Mouse (Mus musculus): ENCODE measurements around the gene BC024978. TPM values are rescaled to one million over a fixed set of nuclear protein-coding genes. Genes with fewer than 3 reads are reported as not detected.

Gene BC024978
- total and polyA plus RNA-seq, 3 experiments: 2.7 to 14.5 (median 4.8) TPM

GRCm38 (mm10) chr7:27174496-27174895, 21.1 kb upstream of the BC024978 start:
- no peak for ATAC-seq (ENCODE audit: extremely low read depth, insufficient number of reproducible peaks, low FRiP score, poor library complexity, severe bottlenecking)
- H3K4me1 ChIP-seq (ENCODE audit: insufficient read depth, low read depth, low read length): peaks cover 36% of the 10 kb centered on the region

GRCm38 (mm10) chr7:27174896-27175295, 20.7 kb upstream of the BC024978 start:
- no peak for DNase-seq (ENCODE audit: low spot score)
- Histone ChIP-seq H3K27me3 (ENCODE audit: insufficient read depth, low read length) (no peaks in the 10 kb centered on the region), H3K9me3 (replicated peaks) (no peaks in the 10 kb centered on the region), H3K36me3 (replicated peaks) (peaks cover 59% of the 10 kb centered on the region), H3K4me1 (ENCODE audit: insufficient read depth, low read depth, low read length) (peaks cover 39% of the 10 kb centered on the region), H3K4me3 (ENCODE audit: low read depth, low read length) (no peak overlapping the region)
- no peak for TF ChIP-seq TAL1 (conservative IDR thresholded peaks at IDR 0.05; ENCODE audit: low read depth, low read length)
- TF ChIP-seq POLR2AphosphoS5 (IDR thresholded peaks at IDR 0.05; ENCODE audit: insufficient replicate concordance, low read depth, low read length): no peak
- no peak for TF ChIP-seq GATA2 (IDR thresholded peaks at IDR 0.05; ENCODE audit: borderline replicate concordance, low read depth, low read length)
- no peak for TF ChIP-seq CTCF (IDR thresholded peaks at IDR 0.05; ENCODE audit: low read depth, low read length)
- no peak for ATAC-seq (ENCODE audit: extremely low read depth, insufficient number of reproducible peaks, low FRiP score, poor library complexity, severe bottlenecking)

More at GRCm38 (mm10) chr7:27174496-27174895, 21.1 kb upstream of the BC024978 start:
- Histone ChIP-seq H3K27me3 (ENCODE audit: insufficient read depth, low read length) (no peaks in the 10 kb centered on the region), H3K36me3 (replicated peaks) (peaks cover 62% of the 10 kb centered on the region), H3K9me3 (replicated peaks) (no peaks in the 10 kb centered on the region), H3K4me3 (ENCODE audit: low read depth, low read length) (no peak overlapping the region)
- no peak for DNase-seq (ENCODE audit: low spot score)
- no peak for TF ChIP-seq CTCF (IDR thresholded peaks at IDR 0.05; ENCODE audit: low read depth, low read length)
- no peak for TF ChIP-seq TAL1 (conservative IDR thresholded peaks at IDR 0.05; ENCODE audit: low read depth, low read length)
- no peak for TF ChIP-seq GATA2 (IDR thresholded peaks at IDR 0.05; ENCODE audit: borderline replicate concordance, low read depth, low read length)
- no peak for TF ChIP-seq POLR2AphosphoS5 (IDR thresholded peaks at IDR 0.05; ENCODE audit: insufficient replicate concordance, low read depth, low read length)
- no peak for TF ChIP-seq GATA1 (IDR thresholded peaks at IDR 0.05; ENCODE audit: borderline replicate concordance, low read length)

- Histone ChIP-seq H3K4me1 (ENCODE audit: insufficient read depth, low read depth, low read length) (peaks cover 43% of the 10 kb centered on the region), H3K9me3 (replicated peaks) (no peaks in the 10 kb centered on the region), H3K36me3 (replicated peaks) (peaks cover 50% of the 10 kb centered on the region), H3K4me3 (ENCODE audit: low read depth, low read length) (peak overlapping the region; percentile 82), H3K27me3 (ENCODE audit: insufficient read depth, low read length) (no peaks in the 10 kb centered on the region)
- ATAC-seq (ENCODE audit: extremely low read depth, insufficient number of reproducible peaks, low FRiP score, poor library complexity, severe bottlenecking) (no peak), DNase-seq (ENCODE audit: low spot score) (no peak)
- no peak for TF ChIP-seq POLR2AphosphoS5 (IDR thresholded peaks at IDR 0.05; ENCODE audit: insufficient replicate concordance, low read depth, low read length)
- no peak for TF ChIP-seq TAL1 (conservative IDR thresholded peaks at IDR 0.05; ENCODE audit: low read depth, low read length)
- no peak for TF ChIP-seq GATA2 (IDR thresholded peaks at IDR 0.05; ENCODE audit: borderline replicate concordance, low read depth, low read length)
- no peak for TF ChIP-seq CTCF (IDR thresholded peaks at IDR 0.05; ENCODE audit: low read depth, low read length)
- TF ChIP-seq GATA1 (IDR thresholded peaks at IDR 0.05; ENCODE audit: borderline replicate concordance, low read length): no peak
These were observed 17.6 kb upstream of the BC024978 start for GRCm38 (mm10) chr7:27177942-27178323.

GRCm38 (mm10) chr7:27178324-27179216, 17.0 kb upstream of the BC024978 start, which contains the start of gene Rab4b:
Rab4b (minus strand) TSS chr7:27178896.
- no peaks in the 10 kb centered on the region for H3K27me3 ChIP-seq (ENCODE audit: insufficient read depth, low read length)
- TF ChIP-seq GATA2 (IDR thresholded peaks at IDR 0.05; ENCODE audit: borderline replicate concordance, low read depth, low read length) (no peak), POLR2AphosphoS5 (IDR thresholded peaks at IDR 0.05; ENCODE audit: insufficient replicate concordance, low read depth, low read length) (no peak), TAL1 (conservative IDR thresholded peaks at IDR 0.05; ENCODE audit: low read depth, low read length) (no peak), GATA1 (IDR thresholded peaks at IDR 0.05; ENCODE audit: borderline replicate concordance, low read length) (no peak), CTCF (IDR thresholded peaks at IDR 0.05; ENCODE audit: low read depth, low read length) (no peak)
- H3K4me1 ChIP-seq (ENCODE audit: insufficient read depth, low read depth, low read length): peaks cover 43% of the 10 kb centered on the region
- H3K9me3 ChIP-seq (replicated peaks): no peaks in the 10 kb centered on the region
- ATAC-seq (ENCODE audit: extremely low read depth, insufficient number of reproducible peaks, low FRiP score, poor library complexity, severe bottlenecking) (peak; percentile 92), DNase-seq (ENCODE audit: low spot score) (peak; percentile 99)
- peaks cover 50% of the 10 kb centered on the region for H3K36me3 ChIP-seq (replicated peaks)
- peak within 1 kb of the TSS; percentile 82 for H3K4me3 ChIP-seq (ENCODE audit: low read depth, low read length)

GRCm38 (mm10) chr7:27179217-27179918, 16.2 kb upstream of the BC024978 start:
- Histone ChIP-seq H3K9me3 (replicated peaks) (no peaks in the 10 kb centered on the region), H3K27me3 (ENCODE audit: insufficient read depth, low read length) (no peaks in the 10 kb centered on the region), H3K4me1 (ENCODE audit: insufficient read depth, low read depth, low read length) (peaks cover 37% of the 10 kb centered on the region), H3K36me3 (replicated peaks) (peaks cover 48% of the 10 kb centered on the region), H3K4me3 (ENCODE audit: low read depth, low read length) (peak overlapping the region; percentile 82; the same call in 1 of the 2 replicates)
- no peak for TF ChIP-seq GATA1 (IDR thresholded peaks at IDR 0.05; ENCODE audit: borderline replicate concordance, low read length)
- ATAC-seq (ENCODE audit: extremely low read depth, insufficient number of reproducible peaks, low FRiP score, poor library complexity, severe bottlenecking) (no peak), DNase-seq (ENCODE audit: low spot score) (no peak)

- Histone ChIP-seq H3K36me3 (replicated peaks) (peaks cover 48% of the 10 kb centered on the region), H3K4me3 (ENCODE audit: low read depth, low read length) (no peak overlapping the region), H3K27me3 (ENCODE audit: insufficient read depth, low read length) (no peaks in the 10 kb centered on the region), H3K4me1 (ENCODE audit: insufficient read depth, low read depth, low read length) (peaks cover 33% of the 10 kb centered on the region), H3K9me3 (replicated peaks) (no peaks in the 10 kb centered on the region)
- ATAC-seq (ENCODE audit: extremely low read depth, insufficient number of reproducible peaks, low FRiP score, poor library complexity, severe bottlenecking) (no peak), DNase-seq (ENCODE audit: low spot score) (no peak)
- TF ChIP-seq TAL1 (conservative IDR thresholded peaks at IDR 0.05; ENCODE audit: low read depth, low read length) (no peak), GATA1 (IDR thresholded peaks at IDR 0.05; ENCODE audit: borderline replicate concordance, low read length) (no peak), GATA2 (IDR thresholded peaks at IDR 0.05; ENCODE audit: borderline replicate concordance, low read depth, low read length) (no peak), CTCF (IDR thresholded peaks at IDR 0.05; ENCODE audit: low read depth, low read length) (no peak), POLR2AphosphoS5 (IDR thresholded peaks at IDR 0.05; ENCODE audit: insufficient replicate concordance, low read depth, low read length) (no peak)
These were observed 15.5 kb upstream of the BC024978 start for GRCm38 (mm10) chr7:27180036-27180435.

Measured in G1E (cell line).